Comparison of ENCODE assay signal across 35 mouse cellular contexts in the genomic region with DNA sequence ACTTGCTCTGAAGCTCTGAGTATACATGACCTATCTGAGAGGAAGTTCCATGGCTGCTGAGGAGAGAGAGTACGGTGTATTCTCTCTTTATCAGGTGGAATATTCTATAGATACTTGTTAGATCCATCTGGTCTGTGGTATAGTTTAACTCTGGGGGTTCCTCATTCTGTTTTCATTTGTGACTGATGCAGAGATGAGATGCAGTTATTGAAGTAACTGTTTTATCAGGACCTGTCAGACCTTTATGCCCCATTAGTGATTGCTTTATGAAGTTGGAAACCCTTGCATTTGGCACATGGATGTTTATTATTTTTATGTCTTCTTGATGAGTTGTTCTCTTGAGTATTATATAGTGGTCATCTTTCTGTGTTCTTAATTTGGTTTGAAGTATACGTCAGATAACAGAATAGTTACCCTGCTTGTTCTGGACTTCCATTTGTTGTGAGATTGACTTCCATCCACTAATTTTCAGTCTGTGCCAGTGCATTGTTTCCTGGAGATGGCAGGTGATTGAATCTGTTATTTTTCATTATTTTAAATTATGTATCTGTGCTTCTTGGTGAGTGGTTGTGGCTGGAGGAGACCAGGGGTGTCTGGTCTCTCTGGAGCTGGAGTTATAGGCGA.
"Had no signal": no experiment of that assay in that cellular context is flagged by ENCODE, and none has a peak within 500 bp of the region (broad histone marks: within the 10 kb centered on the region; RNA-seq: fewer than 3 reads in every experiment).

No protein-coding gene starts in this region.

- H3K9me3 ChIP-seq: heart, embryonic 10.5 days; heart, embryonic 12.5 days; heart, embryonic 13.5 days; heart, embryonic 15.5 days; hindbrain, embryonic 10.5 days; hindbrain, embryonic 12.5 days; hindbrain, embryonic 13.5 days; hindbrain, embryonic 15.5 days; intestine, embryonic 15.5 days; kidney, embryonic 15.5 days had no signal

- H3K9ac ChIP-seq: heart, embryonic 12.5 days; heart, embryonic 13.5 days; heart, embryonic 15.5 days; hindbrain, embryonic 12.5 days; hindbrain, embryonic 13.5 days; hindbrain, embryonic 14.5 days; hindbrain, embryonic 15.5 days; intestine, embryonic 15.5 days; kidney, embryonic 15.5 days had no signal

- H3K4me1 ChIP-seq: hindbrain, embryonic 10.5 days; hindbrain, embryonic 12.5 days; hindbrain, embryonic 13.5 days; hindbrain, embryonic 15.5 days; intestine, embryonic 15.5 days had no signal

- H3K4me3 ChIP-seq: heart, embryonic 10.5 days; heart, embryonic 12.5 days; heart, embryonic 13.5 days; heart, embryonic 15.5 days; hindbrain, embryonic 10.5 days; hindbrain, embryonic 12.5 days; hindbrain, embryonic 13.5 days; hindbrain, embryonic 15.5 days; intestine, embryonic 15.5 days; kidney, embryonic 15.5 days; layer of hippocampus, adult 2 months had no signal

- H3K27me3 ChIP-seq: heart, embryonic 12.5 days; heart, embryonic 13.5 days; heart, embryonic 15.5 days; hindbrain, embryonic 12.5 days; hindbrain, embryonic 13.5 days; hindbrain, embryonic 15.5 days; intestine, embryonic 15.5 days; kidney, embryonic 15.5 days had no signal

- DNase-seq: heart, postnatal 10 days; heart, postnatal 14 days; heart, postnatal 36 days; heart, postnatal 4 days; kidney, adult 11 months; kidney, adult 18-20 months; kidney, adult 2 months; kidney, adult 8-10 months; kidney, adult 9 months; kidney, postnatal 10 days; kidney, postnatal 14 days; kidney, postnatal 25 days; kidney, postnatal 36 days; kidney, postnatal 4 days; layer of hippocampus, adult 9-11 months; layer of hippocampus, postnatal 36 days had no signal

- ATAC-seq: hindbrain, embryonic 16.5 days; hindbrain, postnatal 0 days; inflammation-experienced regulatory T-cells, adult 6 months; intestine, embryonic 15.5 days; intestine, embryonic 16.5 days; intestine, postnatal 0 days had no signal

- H3K27ac ChIP-seq: heart, embryonic 10.5 days; heart, embryonic 13.5 days; heart, embryonic 15.5 days; hindbrain, embryonic 10.5 days; hindbrain, embryonic 12.5 days; hindbrain, embryonic 13.5 days; hindbrain, embryonic 14.5 days; hindbrain, embryonic 15.5 days; hindbrain, postnatal 0 days; intestine, embryonic 15.5 days; kidney, embryonic 15.5 days; kidney, postnatal 0 days; layer of hippocampus, adult 2 months had no signal

- H3K4me2 ChIP-seq: heart, embryonic 11.5 days; heart, embryonic 12.5 days; heart, embryonic 13.5 days; heart, embryonic 15.5 days; hindbrain, embryonic 12.5 days; hindbrain, embryonic 13.5 days; hindbrain, embryonic 14.5 days; hindbrain, embryonic 15.5 days; intestine, embryonic 15.5 days; kidney, embryonic 15.5 days had no signal
